Mouse (Mus musculus) heart, embryonic 13.5 days (tissue): ENCODE measurements around the gene Clmn. TPM values are rescaled to one million over a fixed set of nuclear protein-coding genes. Genes with fewer than 3 reads are reported as not detected.
A peak's percentile ranks its signal among the peaks of the same experiment; 100 is the strongest.
"Not testable (repeated sequence)": the region's sequence is repeated elsewhere in the genome, so short reads cannot be mapped to it uniquely, and the experiment has no call there.

Experiments
- ATAC-seq: fragments of 200-750 bp; cut with Nextera tagmentation; 2 replicates; pipeline ENCODE4 v1.8.0; 2017; ENCODE audit warnings: moderate TSS enrichment; ENCODE audit not compliant: insufficient number of reproducible peaks, low FRiP score, low TSS enrichment; ENCODE audit errors: extremely low read depth
- H3K27ac ChIP-seq: fragments of 300-500 bp; sonication (generic); replicated peaks from 2 replicates; pipeline ENCODE4 v1.5.1; 2015; ENCODE audit warnings: moderate library complexity, mild to moderate bottlenecking, inconsistent platforms
- H3K27me3 ChIP-seq: fragments of 300-500 bp; sonication (generic); replicated peaks from 2 replicates; pipeline ENCODE4 v1.6.1; 2015; ENCODE audit warnings: mild to moderate bottlenecking, inconsistent platforms
- H3K36me3 ChIP-seq: fragments of 300-500 bp; sonication (generic); 2 replicates; pipeline ENCODE4 v1.6.1; 2015; ENCODE audit warnings: mild to moderate bottlenecking, inconsistent platforms
- H3K4me1 ChIP-seq: fragments of 300-500 bp; sonication (generic); 2 replicates; pipeline ENCODE4 v1.6.1; 2015; ENCODE audit warnings: inconsistent platforms
- H3K4me2 ChIP-seq: fragments of 300-500 bp; sonication (generic); 2 replicates; pipeline ENCODE4 v1.6.1; 2015; ENCODE audit warnings: inconsistent platforms, mild to moderate bottlenecking, moderate library complexity
- H3K4me3 ChIP-seq: fragments of 300-500 bp; sonication (generic); 2 replicates; pipeline ENCODE4 v1.5.1; 2015; ENCODE audit warnings: moderate library complexity, mild to moderate bottlenecking, inconsistent platforms
- H3K9ac ChIP-seq: fragments of 300-500 bp; sonication (generic); 2 replicates; pipeline ENCODE4 v1.6.1; 2015; ENCODE audit warnings: inconsistent platforms, mild to moderate bottlenecking, moderate library complexity
- H3K9me3 ChIP-seq: fragments of 300-500 bp; sonication (generic); 2 replicates; pipeline ENCODE4 v1.6.1; 2016; ENCODE audit warnings: inconsistent platforms
- WGBS: fragments of 180-500 bp; shearing (Covaris S2); methylation state at CpG from one replicate; pipeline ENCODE4 v1.1.7; 2015; ENCODE audit warnings: mixed read lengths; 5-methylcytosine and 5-hydroxymethylcytosine counted together
- polyA plus RNA-seq: library from polyadenylated mRNA; unstranded; fragments of >200 nt; fragmentation: Nextera tagmentation; extraction: Ambion mirVana; gene quantifications from 2 replicates; pipeline ENCODE4 v1.2.1, GENCODE M21; 2015

The Clmn gene
- polyA plus RNA-seq, 1 experiment from 2014 or later, result 0.66 TPM

DNA sequence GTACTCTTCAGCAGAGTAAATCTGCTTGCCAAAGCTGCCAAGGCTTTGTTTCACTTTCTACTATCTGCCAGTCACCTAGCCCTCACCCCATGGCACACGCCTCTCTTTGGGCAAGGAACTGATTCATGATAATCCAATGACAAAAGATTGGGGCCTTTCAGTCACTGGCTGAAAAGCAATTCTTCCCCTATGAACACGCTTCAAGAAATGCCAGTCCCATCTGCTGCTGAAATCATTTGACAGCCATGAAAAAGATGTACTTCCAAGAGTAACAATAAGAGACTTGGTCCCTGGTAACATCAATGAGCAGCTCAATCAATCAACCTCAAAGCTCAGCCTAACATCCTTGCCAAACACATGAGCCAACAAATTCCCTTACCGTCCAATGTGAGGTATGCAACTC lies 128.9 kb downstream of the Clmn start:
- Histone ChIP-seq H3K9ac (no peak overlapping the region), H3K36me3 (peaks cover 47% of the 10 kb centered on the region), H3K4me2 (no peak overlapping the region), H3K27me3 (no peaks in the 10 kb centered on the region), H3K9me3 (no peaks in the 10 kb centered on the region), H3K4me3 (no peak overlapping the region), H3K27ac (no peak overlapping the region), H3K4me1 (peaks cover 60% of the 10 kb centered on the region)
- ATAC-seq, result no peak
- WGBS, result 75% methylated on average over 3 of the region's 3 CpGs

DNA sequence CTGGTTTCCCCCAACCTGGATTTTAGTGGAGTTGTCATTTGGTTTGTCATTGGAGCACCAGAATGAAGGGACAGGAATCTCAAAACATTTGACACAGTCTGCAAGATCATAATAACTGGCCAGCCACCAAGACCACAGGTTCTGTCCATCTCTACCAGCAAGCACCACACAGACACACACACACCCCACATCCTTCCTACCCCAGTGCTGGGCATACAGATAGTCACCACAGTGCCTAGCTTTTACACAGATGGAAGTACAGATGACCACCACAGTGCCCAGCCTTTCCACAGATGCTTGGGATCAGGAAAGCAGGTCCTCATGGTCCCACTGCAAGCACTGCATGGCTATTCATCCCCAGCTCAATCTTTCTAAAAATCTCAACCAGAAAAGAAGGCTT lies 131.7 kb downstream of the Clmn start:
- H3K4me3 ChIP-seq, result no peak overlapping the region
- peaks cover 71% of the 10 kb centered on the region for H3K36me3 ChIP-seq
- no peak overlapping the region for H3K9ac ChIP-seq
- H3K9me3 ChIP-seq, result no peaks in the 10 kb centered on the region
- H3K27me3 ChIP-seq, result no peaks in the 10 kb centered on the region
- no peak for ATAC-seq
- H3K27ac ChIP-seq, result no peak overlapping the region
- no peak overlapping the region for H3K4me2 ChIP-seq
- H3K4me1 ChIP-seq, result peaks cover 41% of the 10 kb centered on the region

DNA sequence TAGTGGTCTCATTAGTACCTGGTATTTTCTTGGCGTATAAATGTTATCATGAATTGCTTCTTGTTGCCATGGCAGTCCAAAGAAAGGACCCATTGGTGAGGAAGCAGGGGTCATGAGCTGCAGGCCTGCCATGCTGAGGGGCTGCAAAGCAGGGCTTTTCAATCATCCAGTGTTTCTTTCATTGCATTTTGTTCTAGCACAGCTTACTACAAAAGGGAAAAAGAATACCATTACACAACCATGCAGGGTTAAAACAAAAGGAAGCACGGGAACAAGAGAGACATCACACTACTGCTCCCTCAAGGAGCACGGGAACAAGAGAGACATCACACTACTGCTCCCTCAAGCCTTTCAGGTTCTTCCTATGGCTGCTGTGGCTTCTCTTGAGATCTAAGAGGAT lies 133.1 kb downstream of the Clmn start:
- Histone ChIP-seq H3K9ac (no peak overlapping the region), H3K4me1 (peaks cover 34% of the 10 kb centered on the region), H3K4me2 (no peak overlapping the region), H3K4me3 (no peak overlapping the region), H3K27me3 (no peaks in the 10 kb centered on the region), H3K9me3 (no peaks in the 10 kb centered on the region), H3K27ac (no peak overlapping the region), H3K36me3 (peaks cover 72% of the 10 kb centered on the region)
- WGBS, result 83% methylated on average over 3 of the region's 3 CpGs
- no peak for ATAC-seq

DNA sequence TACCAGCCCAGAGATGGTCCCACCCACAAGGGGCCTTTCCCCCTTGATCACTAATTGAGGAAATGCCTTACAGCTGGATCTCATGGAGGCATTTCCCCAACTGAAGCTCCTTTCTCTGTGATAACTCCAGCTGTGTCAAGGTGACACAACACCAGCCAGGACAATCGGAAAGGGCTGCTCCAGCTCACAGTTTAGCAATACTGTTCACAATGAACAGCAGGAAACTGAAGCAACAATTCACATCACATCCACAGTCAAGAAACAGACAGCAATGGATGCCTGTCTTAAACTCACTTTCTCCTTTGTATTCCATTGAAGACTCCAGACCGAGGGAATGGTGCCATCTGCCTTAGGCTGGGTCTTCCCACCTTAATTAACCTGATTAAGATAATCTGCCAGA lies 138.4 kb downstream of the Clmn start:
- H3K27me3 ChIP-seq, H3K4me2 ChIP-seq, H3K4me3 ChIP-seq, H3K27ac ChIP-seq, ATAC-seq, H3K9me3 ChIP-seq, H3K4me1 ChIP-seq, H3K9ac ChIP-seq: not testable (repeated sequence)
- WGBS, result 88% methylated on average over 2 of the region's 2 CpGs
- peaks cover 90% of the 10 kb centered on the region for H3K36me3 ChIP-seq

DNA sequence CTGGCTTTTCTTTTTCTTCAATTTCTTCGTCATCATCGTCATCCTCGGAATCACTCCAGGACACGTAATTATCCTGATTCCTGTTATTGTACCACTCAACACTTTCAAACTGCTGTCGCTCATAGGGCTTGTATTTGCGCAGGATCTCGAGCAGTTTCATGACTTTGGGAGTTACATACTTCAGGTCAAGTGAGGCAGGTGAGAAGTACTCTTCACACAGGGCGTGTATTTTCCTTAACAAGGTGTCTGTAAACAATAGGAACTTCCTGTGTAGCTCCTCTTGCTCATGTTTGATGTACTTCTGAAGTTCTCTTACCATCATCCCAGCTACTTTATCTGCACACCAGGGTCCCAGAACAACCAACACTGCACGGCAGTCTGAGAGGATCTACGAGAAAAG lies 142.8 kb downstream of the Clmn start:
- ATAC-seq, result no peak
- Histone ChIP-seq H3K9me3 (no peaks in the 10 kb centered on the region), H3K4me3 (no peak overlapping the region), H3K4me2 (no peak overlapping the region), H3K9ac (no peak overlapping the region), H3K27ac (no peak overlapping the region), H3K36me3 (peaks cover 78% of the 10 kb centered on the region), H3K27me3 (no peaks in the 10 kb centered on the region), H3K4me1 (peaks cover 28% of the 10 kb centered on the region)
- WGBS, result 90% methylated on average over 10 of the region's 10 CpGs

DNA sequence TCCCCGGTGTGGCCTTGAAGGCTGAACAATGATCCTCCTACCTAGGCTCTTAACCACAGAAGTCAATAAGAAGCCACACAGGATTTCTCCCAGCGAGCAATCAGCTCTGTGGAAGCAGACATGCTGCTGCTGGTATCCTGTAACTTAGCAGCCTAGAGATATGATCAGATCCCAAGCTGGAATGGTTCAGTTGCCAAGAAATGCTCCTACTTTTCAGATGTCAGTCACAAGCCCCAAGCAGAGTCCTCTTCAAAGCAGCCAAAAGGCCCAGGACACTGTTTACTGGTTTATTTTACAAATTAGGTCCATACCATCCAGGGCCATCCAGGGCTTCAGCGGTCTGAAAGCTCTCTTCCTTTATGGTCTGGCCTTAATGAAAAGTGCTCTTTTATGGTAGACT lies 143.9 kb downstream of the Clmn start:
- no peaks in the 10 kb centered on the region for H3K27me3 ChIP-seq
- H3K9ac ChIP-seq, result 0 out of 2 replicates have a peak overlapping the region, but pooled peaks have one; percentile 14
- H3K4me3 ChIP-seq, result no peak overlapping the region
- H3K9me3 ChIP-seq, result no peaks in the 10 kb centered on the region
- H3K36me3 ChIP-seq, result peaks cover 76% of the 10 kb centered on the region
- no peak for ATAC-seq
- no peak overlapping the region for H3K27ac ChIP-seq
- H3K4me2 ChIP-seq, result no peak overlapping the region
- WGBS, result 71% methylated on average over 3 of the region's 3 CpGs
- H3K4me1 ChIP-seq, result peaks cover 35% of the 10 kb centered on the region

DNA sequence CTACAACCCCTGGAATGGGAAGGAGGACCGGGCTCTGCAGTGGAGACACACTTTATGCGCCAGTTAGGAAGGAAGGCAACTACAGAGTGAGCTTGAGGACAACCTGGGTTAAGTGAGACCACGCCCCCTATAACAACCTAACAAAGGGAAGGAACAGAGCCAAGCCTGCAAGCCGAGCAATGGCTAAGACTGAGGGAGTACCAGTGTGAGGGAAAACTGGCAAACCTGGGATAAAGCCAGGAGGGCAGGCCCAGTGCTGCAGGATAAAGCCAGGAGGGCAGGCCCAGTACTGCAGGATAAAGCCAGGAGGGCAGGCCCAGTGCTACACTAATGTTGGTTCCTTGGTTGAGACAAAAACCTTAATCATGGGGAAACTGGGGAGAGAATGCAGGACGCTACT lies 145.9 kb downstream of the Clmn start:
- Histone ChIP-seq H3K4me3 (no peak overlapping the region), H3K9ac (0 out of 2 replicates have a peak overlapping the region, but pooled peaks have one; percentile 19), H3K4me2 (no peak overlapping the region), H3K27ac (no peak overlapping the region), H3K9me3 (no peaks in the 10 kb centered on the region), H3K27me3 (no peaks in the 10 kb centered on the region), H3K36me3 (peaks cover 82% of the 10 kb centered on the region), H3K4me1 (peaks cover 39% of the 10 kb centered on the region)
- WGBS, result 81% methylated on average over 5 of the region's 5 CpGs
- ATAC-seq, result no peak

DNA sequence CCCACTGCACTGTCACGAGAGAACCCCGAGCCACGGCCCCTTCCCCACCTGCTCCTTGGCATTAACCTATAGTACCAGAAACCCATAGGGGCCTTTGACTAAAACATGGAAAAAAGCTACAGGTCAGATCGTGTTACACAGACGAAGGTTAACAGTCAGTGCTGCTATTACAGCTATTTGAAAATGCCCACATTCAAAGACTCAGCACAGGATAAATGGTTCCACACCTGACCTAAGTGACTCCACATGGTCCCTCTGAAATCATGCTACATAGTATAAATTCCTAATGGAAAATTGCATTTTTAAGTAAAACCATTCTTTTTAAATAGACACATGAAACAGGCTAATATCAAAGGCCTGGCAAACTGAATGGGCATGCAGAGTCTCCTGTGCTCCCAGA lies 148.5 kb downstream of the Clmn start:
- H3K36me3 ChIP-seq, result peaks cover 82% of the 10 kb centered on the region
- H3K27ac ChIP-seq, result no peak overlapping the region
- no peak overlapping the region for H3K4me2 ChIP-seq
- ATAC-seq, result no peak
- no peak overlapping the region for H3K4me3 ChIP-seq
- peaks cover 39% of the 10 kb centered on the region for H3K4me1 ChIP-seq
- H3K9ac ChIP-seq, result no peak overlapping the region
- H3K27me3 ChIP-seq, result no peaks in the 10 kb centered on the region
- 87% methylated on average over 5 of the region's 5 CpGs for WGBS
- no peaks in the 10 kb centered on the region for H3K9me3 ChIP-seq

DNA sequence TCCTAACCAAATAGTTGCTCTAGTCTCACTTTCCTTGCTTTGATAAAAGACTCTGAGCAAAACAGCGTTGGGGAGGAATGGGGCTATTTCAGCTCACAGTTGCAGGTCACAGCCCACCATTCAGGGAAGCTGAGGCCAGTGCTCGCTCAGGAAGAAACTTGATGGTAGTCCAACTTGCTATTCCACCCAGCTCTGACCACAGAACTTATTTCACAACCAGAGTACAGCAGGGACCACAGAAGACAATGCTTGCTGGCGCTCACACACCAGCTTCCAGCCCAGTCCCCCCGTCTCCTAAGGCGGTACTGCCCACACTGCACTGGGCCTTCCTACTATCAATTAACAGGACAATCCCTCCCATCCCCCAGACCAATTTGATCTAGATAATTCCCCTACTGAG lies 149.4 kb downstream of the Clmn start:
- ATAC-seq, result no peak
- no peak overlapping the region for H3K4me2 ChIP-seq
- peaks cover 82% of the 10 kb centered on the region for H3K36me3 ChIP-seq
- H3K27me3 ChIP-seq, result no peaks in the 10 kb centered on the region
- no peak overlapping the region for H3K27ac ChIP-seq
- H3K4me3 ChIP-seq, result no peak overlapping the region
- 89% methylated on average over 5 of the region's 5 CpGs for WGBS
- H3K4me1 ChIP-seq, result peaks cover 39% of the 10 kb centered on the region
- H3K9me3 ChIP-seq, result no peaks in the 10 kb centered on the region
- H3K9ac ChIP-seq, result no peak overlapping the region

Other genes with a start within 250 kb of the Clmn start
- 26.0 and 28.0 TPM in 2 replicates for gene Dicer1, start 113.1 kb downstream of the Clmn start, polyA plus RNA-seq
- 0.36 and 0.78 TPM in 2 replicates for gene Syne3, start 144.7 kb upstream of the Clmn start, polyA plus RNA-seq
- 168 and 174 TPM in 2 replicates for gene Glrx5, start 167.6 kb upstream of the Clmn start, polyA plus RNA-seq